Mouse (Mus musculus) MEL (cell line): ENCODE data around the gene Cdc7.

Experiments used
- CTCF ChIP-seq, 3 experiments: IDR thresholded peaks in 2 of 3; conservative IDR thresholded peaks in 1 of 3; 2 replicates each; pipeline ENCODE4 v1.5.1; 2011 to 2012; ENCODE audit warnings: low read length in 3 of 3, low read depth in 2 of 3, mild to moderate bottlenecking in 2 of 3, improper control_type of control experiment in 1 of 3, inconsistent platforms in 1 of 3, mixed read lengths in 1 of 3, moderate library complexity in 1 of 3; ENCODE audit not compliant: control insufficient read depth in 1 of 3, insufficient read depth in 1 of 3, poor library complexity in 1 of 3, severe bottlenecking in 1 of 3
- GATA1 ChIP-seq: IDR thresholded peaks from 2 replicates; pipeline ENCODE4 v1.6.1; 2011; ENCODE audit warnings: low read depth, low read length, improper control_type of control experiment
- NELFE ChIP-seq: IDR thresholded peaks from 2 replicates; pipeline ENCODE4 v1.6.1; 2011; ENCODE audit warnings: low read depth, low read length, improper control_type of control experiment
- POLR2A ChIP-seq, 2 experiments: IDR thresholded peaks; 2 replicates each; pipeline ENCODE4 v1.6.1; 2011 to 2012; ENCODE audit warnings: low read length in 2 of 2, mild to moderate bottlenecking in 2 of 2, control low read depth in 1 of 2, improper control_type of control experiment in 1 of 2, low read depth in 1 of 2, moderate library complexity in 1 of 2; ENCODE audit not compliant: control insufficient read depth in 1 of 2, insufficient read depth in 1 of 2, poor library complexity in 1 of 2
- ZKSCAN1 ChIP-seq: IDR thresholded peaks from 2 replicates; pipeline ENCODE4 v1.6.1; 2012; ENCODE audit warnings: low read depth, mild to moderate bottlenecking, inconsistent platforms, low read length, improper control_type of control experiment, moderate library complexity

DNA sequence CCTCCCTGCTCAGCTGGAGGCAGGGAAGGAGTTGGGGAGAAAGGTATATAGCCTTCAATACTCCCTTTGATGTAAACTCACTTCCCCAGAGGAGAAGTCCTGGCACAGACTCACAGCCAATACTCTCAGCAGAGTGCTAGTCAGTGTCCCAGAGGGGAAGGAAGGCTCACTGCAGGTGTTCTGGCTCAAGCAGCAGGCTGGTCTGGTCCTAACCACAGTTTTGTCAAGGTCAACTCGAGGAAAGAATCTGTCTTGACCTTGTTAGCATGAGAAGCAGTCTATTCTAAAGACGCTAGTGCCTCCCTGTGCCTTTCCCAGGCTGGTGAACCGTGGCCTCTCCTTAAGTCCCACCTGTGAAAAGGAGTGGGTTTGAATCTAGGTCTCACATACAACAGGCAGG, 30.6 kb downstream of the Cdc7 start:
- no peak for TF ChIP-seq GATA1
- TF ChIP-seq ZKSCAN1, result no peak
- no peak for TF ChIP-seq NELFE
- no peak for TF ChIP-seq CTCF (IDR thresholded peaks at IDR 0.05 in 2 of 3, conservative IDR thresholded peaks at IDR 0.05 in 1 of 3; ENCODE audit: control insufficient read depth in 1 of 3, insufficient read depth in 1 of 3, low read depth in 2 of 3, low read length in 3 of 3, poor library complexity in 1 of 3, severe bottlenecking in 1 of 3)
- no peak for TF ChIP-seq POLR2A (IDR thresholded peaks at IDR 0.05; ENCODE audit: control insufficient read depth in 1 of 2, insufficient read depth in 1 of 2, low read depth in 1 of 2, low read length in 2 of 2, poor library complexity in 1 of 2)
